Mouse (Mus musculus) erythroblast, embryonic 14.5 days (primary cell): Measurements from ENCODE around the gene Adcy9.

ENCODE experiments used
- GATA1 ChIP-seq: IDR thresholded peaks from 2 replicates; pipeline ENCODE4 v1.6.1; 2012; ENCODE audit warnings: low read length, inconsistent platforms, mixed read lengths
- TAL1 ChIP-seq: IDR thresholded peaks from 3 replicates; pipeline ENCODE4 v1.6.1; 2012; ENCODE audit warnings: low read length, inconsistent platforms, mixed read lengths

DNA sequence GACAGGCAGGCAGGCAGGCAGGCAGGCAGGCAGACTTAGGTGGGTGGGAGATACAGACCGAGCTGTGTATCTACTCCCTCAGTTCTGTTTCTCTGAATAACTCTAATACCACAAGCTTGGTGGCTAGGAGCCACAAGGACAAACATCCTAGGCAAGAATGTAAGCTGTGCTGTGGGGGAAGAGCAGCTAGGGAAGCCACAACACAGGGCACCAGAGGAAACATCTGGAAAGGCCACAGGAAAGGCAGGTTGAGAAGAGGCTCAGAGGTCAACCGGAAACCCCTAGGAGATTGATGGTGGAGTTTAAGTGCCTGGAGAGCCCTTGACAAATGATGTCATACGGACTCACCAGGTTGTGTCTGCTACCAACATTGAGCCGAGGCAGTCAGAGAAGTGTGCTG, 16.4 kb upstream of the Adcy9 start:
- TF ChIP-seq TAL1 (no peak), GATA1 (no peak)
